Mouse (Mus musculus) CH12F3 (cell line): ENCODE data around the gene Olfr1260.

Source experiments
- in situ Hi-C: fragments of 300-500 bp; cut with MboI; formaldehyde crosslinking; loops from 2 replicates; pipeline ENCODE4 v1.14.3; 2020; ENCODE audit warnings: low sequenced_read_pairs

Gene Olfr1260

GRCm38 (mm10) chr2:89974184-89974583 is at the start of gene Olfr1260:
Gene Olfr1260, plus strand, starts transcription at chr2:89974340.
- in situ Hi-C loops = no loop called here

- in situ Hi-C loops = no loop called here
Measured at GRCm38 (mm10) chr2:89927009-89927408, 47.1 kb upstream of the Olfr1260 start, which contains the start of gene Olfr1258. Gene Olfr1258, plus strand, starts transcription at chr2:89927309.

GRCm38 (mm10) chr2:89948564-89948963 is 25.6 kb upstream of the Olfr1260 start, which contains the start of gene Olfr1259:
Gene Olfr1259, minus strand, starts transcription at chr2:89948664.
- in situ Hi-C loops = no loop called here

- in situ Hi-C loops = no loop called here
Measured at GRCm38 (mm10) chr2:89977709-89978108, 3.6 kb downstream of the Olfr1260 start.

- in situ Hi-C loops = no loop called here
Measured at GRCm38 (mm10) chr2:89990921-89991320, 16.8 kb downstream of the Olfr1260 start, which contains the start of gene Olfr1261. Gene Olfr1261, plus strand, starts transcription at chr2:89991221.

GRCm38 (mm10) chr2:89999845-90000244 is 25.7 kb downstream of the Olfr1260 start, which contains the start of gene Olfr1262:
Gene Olfr1262, plus strand, starts transcription at chr2:90000145.
- in situ Hi-C loops = no loop called here

- in situ Hi-C loops = no loop called here
Measured at GRCm38 (mm10) chr2:90011831-90012230, 37.7 kb downstream of the Olfr1260 start, which contains the start of gene Olfr1263. Gene Olfr1263, plus strand, starts transcription at chr2:90012131.

GRCm38 (mm10) chr2:90025477-90025876 is 51.3 kb downstream of the Olfr1260 start, which contains the start of gene Olfr1264:
Gene Olfr1264, minus strand, starts transcription at chr2:90025577.
- in situ Hi-C loops = no loop called here
